Mouse (Mus musculus): Measurements from ENCODE around the gene Gtse1. TPM values are rescaled to one million over a fixed set of nuclear protein-coding genes. Genes with fewer than 3 reads are reported as not detected.

Gtse1 gene
- 0.18 and 0.38 TPM in 2 replicates for polyA plus RNA-seq (2021; fragmentation: Nextera tagmentation)
- long read RNA-seq, experiment 1, partial matches to known transcripts = 1 of 2 reads
- long read RNA-seq, experiment 1, other reads (novel, unspliced or antisense) = 0 of 2 reads
- long read RNA-seq, experiment 2 = 0 reads

DNA sequence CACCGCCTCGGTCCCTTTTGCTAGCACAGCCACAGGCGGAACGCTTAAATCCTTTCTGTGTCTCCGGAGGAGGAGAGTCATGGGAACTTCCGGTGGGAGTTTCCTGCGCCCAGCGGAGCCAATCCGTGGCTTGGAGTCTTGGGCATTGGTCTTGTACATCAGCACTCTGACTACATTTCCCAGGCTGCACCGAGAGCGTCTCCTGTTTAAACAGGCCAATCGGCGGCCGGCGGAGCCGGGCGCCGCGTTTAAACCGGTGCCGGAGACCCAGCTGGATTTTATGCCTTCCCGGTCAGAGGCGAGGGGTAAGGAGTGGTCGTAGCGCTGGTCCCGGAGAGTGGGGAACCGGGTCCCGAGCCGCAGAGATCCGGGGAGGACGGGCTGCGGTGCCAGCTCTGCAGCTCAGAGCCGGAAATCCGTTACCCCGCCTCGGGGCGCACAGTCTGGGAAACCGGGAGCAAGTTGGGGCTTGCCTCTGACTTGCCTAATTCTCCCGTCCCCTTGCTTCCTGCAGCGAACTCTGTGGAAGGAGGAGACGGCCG, at the start of gene Gtse1:
Gene Gtse1, plus strand, starts transcription at position 256 of the 542 bp plus-strand sequence.

DNA sequence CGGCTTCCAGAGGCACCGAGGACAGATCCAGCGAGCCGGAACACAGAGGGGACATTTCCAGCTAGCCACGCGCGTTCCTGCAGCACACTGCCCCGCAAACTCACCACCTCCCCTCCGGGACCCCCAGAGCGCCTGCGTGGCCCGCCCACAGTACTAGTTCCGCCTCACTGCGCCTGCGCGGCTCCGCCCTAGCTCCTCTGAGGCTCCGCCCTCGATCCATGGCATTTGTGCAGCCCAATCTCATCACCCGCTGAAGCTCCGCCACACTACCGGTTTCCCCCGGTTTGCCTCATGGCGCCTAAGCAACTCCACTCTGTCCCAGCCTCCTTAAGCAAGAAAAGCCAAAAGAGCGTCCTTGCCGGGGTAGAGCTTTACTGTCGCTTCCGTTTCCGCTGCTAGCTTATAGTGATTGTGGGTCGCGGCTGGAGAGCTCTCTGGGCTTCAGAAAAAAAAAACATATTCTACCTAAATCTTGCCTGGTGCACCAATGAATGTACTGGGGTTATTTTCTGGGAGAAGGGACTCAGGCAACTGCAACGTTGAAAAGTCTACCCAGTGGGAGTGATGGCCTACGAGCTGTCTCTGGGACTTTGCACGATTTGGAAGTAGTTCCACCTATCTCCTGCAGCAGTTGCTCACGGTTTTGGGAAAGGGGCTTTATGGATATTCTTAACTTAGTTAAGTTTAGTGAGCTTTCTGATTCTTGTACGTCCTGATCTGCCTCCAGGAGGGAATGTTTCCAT, 47.8 kb upstream of the Gtse1 start, which contains the start of gene Cdpf1:
Gene Cdpf1, minus strand, starts transcription at position 163 of the 743 bp plus-strand sequence.

DNA sequence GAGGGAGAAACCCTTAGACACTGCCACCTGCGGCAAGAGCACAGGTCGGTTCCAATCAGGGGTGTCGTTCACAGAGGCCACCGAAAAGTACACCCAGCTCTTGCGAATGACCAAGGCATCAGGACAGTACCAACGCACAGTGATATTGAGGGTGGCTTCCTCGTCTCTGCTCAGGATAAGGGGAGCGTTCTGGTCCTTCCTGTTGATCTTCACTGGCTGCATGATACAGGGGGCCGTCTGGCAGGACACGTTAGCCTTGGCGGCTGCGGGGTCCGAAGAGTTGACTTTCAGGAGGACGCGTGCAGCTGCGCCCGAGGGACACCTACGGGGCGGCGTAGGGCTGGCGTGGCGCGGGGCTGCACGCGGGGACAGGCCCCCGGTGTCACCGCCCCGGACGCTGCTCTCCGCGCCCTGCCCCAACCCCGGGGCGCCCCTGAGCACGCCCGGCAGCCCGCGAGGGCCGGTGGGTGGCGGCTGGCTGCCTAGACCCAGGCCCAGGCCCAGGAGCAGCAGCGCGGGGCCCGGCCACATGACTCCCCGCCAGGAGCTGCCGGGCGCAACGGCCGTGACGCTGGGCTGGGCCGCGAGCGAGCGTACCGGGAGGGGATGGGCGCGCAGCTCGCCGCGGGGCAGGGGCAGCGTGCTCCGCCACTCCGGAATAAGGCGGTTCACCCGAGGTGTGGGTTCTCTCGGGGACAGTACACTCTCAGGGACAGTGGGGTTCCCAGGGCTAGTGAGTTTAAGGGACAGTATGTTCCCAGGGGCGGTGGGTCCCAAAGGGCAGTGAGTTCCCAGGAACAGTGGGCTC, 38.1 kb upstream of the Gtse1 start, which contains the start of gene Pkdrej:
Gene Pkdrej, minus strand, starts transcription at position 532 of the 808 bp plus-strand sequence.

DNA sequence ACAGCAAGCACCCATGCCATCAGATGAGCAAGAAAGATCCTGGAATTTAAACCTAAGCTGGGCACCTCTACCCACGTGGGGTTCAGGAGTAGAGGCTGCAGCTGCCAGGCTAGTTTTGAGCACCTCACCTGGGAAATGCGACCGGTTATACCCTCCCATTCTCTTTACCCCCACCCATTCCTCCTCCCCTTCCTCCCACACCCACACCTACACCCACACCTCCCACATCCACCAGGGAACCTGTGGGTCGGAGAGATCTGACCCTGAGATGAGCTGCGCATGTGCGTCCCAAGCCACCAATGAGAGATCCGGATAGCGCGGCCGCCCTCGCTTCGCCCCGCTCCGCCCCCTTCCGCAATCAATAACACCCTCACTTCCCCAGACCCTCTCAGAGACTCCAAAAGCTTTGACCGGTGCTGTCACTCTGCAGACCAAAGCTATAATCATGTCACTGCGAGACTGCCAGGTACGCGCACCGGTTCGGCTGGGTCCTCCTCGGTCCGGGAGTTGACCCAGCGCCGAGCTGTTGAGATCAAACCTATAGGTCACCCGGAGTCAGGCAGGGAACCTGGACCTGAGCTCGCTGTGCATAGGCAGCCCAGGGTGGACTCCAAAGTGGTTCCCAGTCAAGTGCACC, 27.5 kb upstream of the Gtse1 start, which contains the start of gene Ttc38:
Gene Ttc38, plus strand, starts transcription at position 353 of the 637 bp plus-strand sequence.

DNA sequence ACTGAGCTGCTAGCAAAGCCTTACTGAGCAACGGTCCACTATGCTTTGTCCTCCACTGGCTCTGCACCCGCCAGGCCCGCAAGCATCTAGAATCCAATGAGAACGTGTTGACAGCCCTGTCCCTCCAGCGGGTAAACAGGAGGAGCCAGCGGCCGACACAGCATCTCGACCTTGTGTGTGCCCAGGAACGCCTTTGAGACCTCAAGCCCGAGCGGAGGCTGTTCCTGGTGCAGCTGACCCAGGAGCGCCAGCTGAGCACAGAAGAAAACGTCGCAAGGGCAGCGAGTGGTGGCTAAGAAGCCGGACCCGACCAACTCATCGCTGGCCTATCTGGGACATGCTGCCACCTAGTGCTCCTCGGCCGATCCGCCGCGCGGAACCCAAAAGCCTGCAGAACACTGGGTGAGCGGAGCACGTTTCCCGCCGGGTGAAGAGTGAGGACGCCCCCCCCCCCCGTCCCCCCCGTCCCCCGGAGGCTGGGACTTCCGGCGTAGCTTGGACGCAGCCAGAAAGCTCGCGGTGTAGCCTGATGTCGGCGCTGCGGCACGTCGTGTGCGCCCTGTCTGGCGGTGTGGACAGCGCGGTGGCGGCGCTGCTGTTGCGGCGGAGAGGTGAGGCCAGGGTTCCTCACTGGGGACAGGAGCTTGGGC, 19.4 kb downstream of the Gtse1 start, which contains the start of gene Trmu:
Gene Trmu, plus strand, starts transcription at position 465 of the 650 bp plus-strand sequence.

Other genes with a start within 250 kb of the Gtse1 start
- gene Ppara, start 124.8 kb upstream of the Gtse1 start, polyA plus RNA-seq (2021; fragmentation: Nextera tagmentation) = 2.2 and 3.7 TPM in 2 replicates
- gene Cdpf1, start 48.0 kb upstream of the Gtse1 start, polyA plus RNA-seq (2021; fragmentation: Nextera tagmentation) = 37.3 and 38.8 TPM in 2 replicates
- 0.21 and 0.38 TPM in 2 replicates for gene Pkdrej, start 38.0 kb upstream of the Gtse1 start, polyA plus RNA-seq (2021; fragmentation: Nextera tagmentation)
- 2.2 and 3.6 TPM in 2 replicates for gene Ttc38, start 27.4 kb upstream of the Gtse1 start, polyA plus RNA-seq (2021; fragmentation: Nextera tagmentation)
- gene Trmu, start 19.6 kb downstream of the Gtse1 start, polyA plus RNA-seq (2021; fragmentation: Nextera tagmentation) = 17.1 and 17.2 TPM in 2 replicates
- 0.53 and 0.58 TPM in 2 replicates for gene Celsr1, start 174.0 kb downstream of the Gtse1 start, polyA plus RNA-seq (2021; fragmentation: Nextera tagmentation)
- gene Gramd4, start 197.9 kb downstream of the Gtse1 start, polyA plus RNA-seq (2021; fragmentation: Nextera tagmentation) = 3.2 and 6.9 TPM in 2 replicates

Measured in left cerebral cortex, adult 6 months (tissue).